Mouse (Mus musculus): Measurements from ENCODE around the gene Qpctl. TPM values are rescaled to one million over a fixed set of nuclear protein-coding genes. Genes with fewer than 3 reads are reported as not detected.

The Qpctl gene
- polyA plus RNA-seq, 1 experiment from 2014 or later = 6.4 TPM

GRCm38 (mm10) chr7:19094826-19095750 lies 54.0 kb downstream of the Qpctl start:
- WGBS (ENCODE audit: insufficient replicate concordance) = under 1% methylated on average over 84 of the region's 87 CpGs
- Histone ChIP-seq H3K9me3 (replicated peaks; ENCODE audit: control insufficient read depth, low read length) (no peaks in the 10 kb centered on the region), H3K9ac (ENCODE audit: low read depth, low read length) (peak overlapping the region; percentile 92), H3K27ac (ENCODE audit: low read depth, low read length) (peak overlapping the region; percentile 98), H3K27me3 (ENCODE audit: control insufficient read depth, insufficient read depth, low read length) (peaks cover 6% of the 10 kb centered on the region; the same call in 1 of the 2 replicates), H3K36me3 (ENCODE audit: control insufficient read depth, insufficient read depth, low read length) (0 out of 2 replicates have a peak, but pooled peaks cover 8% of the 10 kb centered on the region), H3K4me3 (ENCODE audit: low read depth, low read length) (peak overlapping the region; percentile 78), H3K4me2 (peak overlapping the region; percentile 96), H3K4me1 (ENCODE audit: control insufficient read depth, insufficient read depth, low read length) (peaks cover 37% of the 10 kb centered on the region)
- no peak for ATAC-seq (replicated peaks; ENCODE audit: insufficient number of reproducible peaks, low FRiP score, low TSS enrichment)

GRCm38 (mm10) chr7:19094471-19094825 lies 54.6 kb downstream of the Qpctl start, which contains the start of gene Six5:
Gene Six5, plus strand, starts transcription at chr7:19094594.
- Histone ChIP-seq H3K9ac (ENCODE audit: low read depth, low read length) (peak within 1 kb of the TSS; percentile 92), H3K36me3 (ENCODE audit: control insufficient read depth, insufficient read depth, low read length) (0 out of 2 replicates have a peak, but pooled peaks cover 8% of the 10 kb centered on the region), H3K4me1 (ENCODE audit: control insufficient read depth, insufficient read depth, low read length) (peaks cover 37% of the 10 kb centered on the region), H3K4me3 (ENCODE audit: low read depth, low read length) (peak within 1 kb of the TSS; percentile 78), H3K4me2 (peak within 1 kb of the TSS; percentile 96), H3K27me3 (ENCODE audit: control insufficient read depth, insufficient read depth, low read length) (peaks cover 6% of the 10 kb centered on the region; the same call in 1 of the 2 replicates), H3K9me3 (replicated peaks; ENCODE audit: control insufficient read depth, low read length) (no peaks in the 10 kb centered on the region), H3K27ac (ENCODE audit: low read depth, low read length) (peak within 1 kb of the TSS; percentile 98)
- ATAC-seq (replicated peaks; ENCODE audit: insufficient number of reproducible peaks, low FRiP score, low TSS enrichment) = peak; percentile 7; the same call in 1 of the 2 replicates
- under 1% methylated on average over 27 of the region's 36 CpGs for WGBS (ENCODE audit: insufficient replicate concordance)

GRCm38 (mm10) chr7:19093537-19094385 lies 55.3 kb downstream of the Qpctl start:
- under 1% methylated on average over 45 of the region's 45 CpGs for WGBS (ENCODE audit: insufficient replicate concordance)
- peak overlapping the region; percentile 78 for H3K4me3 ChIP-seq (ENCODE audit: low read depth, low read length)
- H3K27me3 ChIP-seq (ENCODE audit: control insufficient read depth, insufficient read depth, low read length) = peaks cover 6% of the 10 kb centered on the region; the same call in 1 of the 2 replicates
- peak overlapping the region; percentile 92 for H3K9ac ChIP-seq (ENCODE audit: low read depth, low read length)
- peaks cover 37% of the 10 kb centered on the region for H3K4me1 ChIP-seq (ENCODE audit: control insufficient read depth, insufficient read depth, low read length)
- 0 out of 2 replicates have a peak, but pooled peaks cover 8% of the 10 kb centered on the region for H3K36me3 ChIP-seq (ENCODE audit: control insufficient read depth, insufficient read depth, low read length)
- H3K27ac ChIP-seq (ENCODE audit: low read depth, low read length) = peak overlapping the region; percentile 98
- peak overlapping the region; percentile 96 for H3K4me2 ChIP-seq
- no peaks in the 10 kb centered on the region for H3K9me3 ChIP-seq (replicated peaks; ENCODE audit: control insufficient read depth, low read length)
- peak; percentile 71 for ATAC-seq (replicated peaks; ENCODE audit: insufficient number of reproducible peaks, low FRiP score, low TSS enrichment)

- WGBS (ENCODE audit: insufficient replicate concordance) = under 1% methylated on average over 10 of the region's 15 CpGs
- peaks cover 37% of the 10 kb centered on the region for H3K4me1 ChIP-seq (ENCODE audit: control insufficient read depth, insufficient read depth, low read length)
- peak overlapping the region; percentile 68 for H3K9ac ChIP-seq (ENCODE audit: low read depth, low read length)
- peaks cover 6% of the 10 kb centered on the region; the same call in 1 of the 2 replicates for H3K27me3 ChIP-seq (ENCODE audit: control insufficient read depth, insufficient read depth, low read length)
- peak overlapping the region; percentile 78 for H3K4me3 ChIP-seq (ENCODE audit: low read depth, low read length)
- peak overlapping the region; percentile 96 for H3K4me2 ChIP-seq
- no peaks in the 10 kb centered on the region for H3K9me3 ChIP-seq (replicated peaks; ENCODE audit: control insufficient read depth, low read length)
- peaks cover 8% of the 10 kb centered on the region; the same call in 1 of the 2 replicates for H3K36me3 ChIP-seq (ENCODE audit: control insufficient read depth, insufficient read depth, low read length)
- ATAC-seq (replicated peaks; ENCODE audit: insufficient number of reproducible peaks, low FRiP score, low TSS enrichment) = 0 out of 2 replicates have a peak, but pooled peaks have one; percentile 44
- peak overlapping the region; percentile 93 for H3K27ac ChIP-seq (ENCODE audit: low read depth, low read length)
These were observed 55.9 kb downstream of the Qpctl start for GRCm38 (mm10) chr7:19093174-19093521.

- peaks cover 11% of the 10 kb centered on the region; the same call in 1 of the 2 replicates for H3K36me3 ChIP-seq (ENCODE audit: control insufficient read depth, insufficient read depth, low read length)
These were observed 56.5 kb downstream of the Qpctl start for GRCm38 (mm10) chr7:19092381-19093173.

GRCm38 (mm10) chr7:19091913-19092312 lies 57.2 kb downstream of the Qpctl start:
- peaks cover 6% of the 10 kb centered on the region; the same call in 1 of the 2 replicates for H3K27me3 ChIP-seq (ENCODE audit: control insufficient read depth, insufficient read depth, low read length)
- WGBS (ENCODE audit: insufficient replicate concordance) = 32% methylated on average over 17 of the region's 17 CpGs
- H3K27ac ChIP-seq (ENCODE audit: low read depth, low read length) = no peak overlapping the region
- H3K4me2 ChIP-seq = peak overlapping the region; percentile 96
- ATAC-seq (replicated peaks; ENCODE audit: insufficient number of reproducible peaks, low FRiP score, low TSS enrichment) = no peak
- no peak overlapping the region for H3K4me3 ChIP-seq (ENCODE audit: low read depth, low read length)
- H3K9ac ChIP-seq (ENCODE audit: low read depth, low read length) = peak overlapping the region; percentile 68
- H3K36me3 ChIP-seq (ENCODE audit: control insufficient read depth, insufficient read depth, low read length) = peaks cover 8% of the 10 kb centered on the region; the same call in 1 of the 2 replicates
- H3K4me1 ChIP-seq (ENCODE audit: control insufficient read depth, insufficient read depth, low read length) = peaks cover 28% of the 10 kb centered on the region
- no peaks in the 10 kb centered on the region for H3K9me3 ChIP-seq (replicated peaks; ENCODE audit: control insufficient read depth, low read length)

More at GRCm38 (mm10) chr7:19092381-19093173, 56.5 kb downstream of the Qpctl start:
- ATAC-seq (replicated peaks; ENCODE audit: insufficient number of reproducible peaks, low FRiP score, low TSS enrichment) = peak; percentile 35
- peak overlapping the region; percentile 78 for H3K4me3 ChIP-seq (ENCODE audit: low read depth, low read length)
- H3K9me3 ChIP-seq (replicated peaks; ENCODE audit: control insufficient read depth, low read length) = no peaks in the 10 kb centered on the region
- H3K9ac ChIP-seq (ENCODE audit: low read depth, low read length) = peak overlapping the region; percentile 68
- H3K4me2 ChIP-seq = peak overlapping the region; percentile 96
- H3K27me3 ChIP-seq (ENCODE audit: control insufficient read depth, insufficient read depth, low read length) = peaks cover 6% of the 10 kb centered on the region; the same call in 1 of the 2 replicates
- peaks cover 34% of the 10 kb centered on the region for H3K4me1 ChIP-seq (ENCODE audit: control insufficient read depth, insufficient read depth, low read length)
- WGBS (ENCODE audit: insufficient replicate concordance) = 4% methylated on average over 38 of the region's 38 CpGs
- peak overlapping the region; percentile 93 for H3K27ac ChIP-seq (ENCODE audit: low read depth, low read length)

Measured in heart, embryonic 11.5 days (tissue).